Mouse (Mus musculus): ENCODE results near the gene Casp4.

Casp4 gene

GRCm38 (mm10) chr9:5343092-5343491 lies 34.5 kb downstream of the Casp4 start:
- Histone ChIP-seq H3K27me3 (ENCODE audit: control insufficient read depth, insufficient read depth, low read length, poor library complexity, severe bottlenecking) (no peaks in the 10 kb centered on the region), H3K36me3 (ENCODE audit: control insufficient read depth, insufficient read depth, low read length, poor library complexity, severe bottlenecking) (no peaks in the 10 kb centered on the region)
- DNase-seq (ENCODE audit: low read depth, low spot score) = no peak

GRCm38 (mm10) chr9:5344090-5344489 lies 35.5 kb downstream of the Casp4 start:
- Histone ChIP-seq H3K27me3 (ENCODE audit: control insufficient read depth, insufficient read depth, low read length, poor library complexity, severe bottlenecking) (no peaks in the 10 kb centered on the region), H3K36me3 (ENCODE audit: control insufficient read depth, insufficient read depth, low read length, poor library complexity, severe bottlenecking) (no peaks in the 10 kb centered on the region)
- DNase-seq (ENCODE audit: low read depth, low spot score) = no peak

GRCm38 (mm10) chr9:5345291-5345898 lies 36.8 kb downstream of the Casp4 start, which contains the start of gene Casp12:
TSS of gene Casp12 (plus strand) at chr9:5345430.
- Histone ChIP-seq H3K27me3 (ENCODE audit: control insufficient read depth, insufficient read depth, low read length, poor library complexity, severe bottlenecking) (no peaks in the 10 kb centered on the region), H3K36me3 (ENCODE audit: control insufficient read depth, insufficient read depth, low read length, poor library complexity, severe bottlenecking) (no peaks in the 10 kb centered on the region)
- DNase-seq (ENCODE audit: low read depth, low spot score) = no peak

- no peak for DNase-seq (ENCODE audit: low read depth, low spot score)
- H3K27me3 ChIP-seq (ENCODE audit: control insufficient read depth, insufficient read depth, low read length, poor library complexity, severe bottlenecking) = no peaks in the 10 kb centered on the region
- no peaks in the 10 kb centered on the region for H3K36me3 ChIP-seq (ENCODE audit: control insufficient read depth, insufficient read depth, low read length, poor library complexity, severe bottlenecking)
Measured at GRCm38 (mm10) chr9:5347381-5347780, 38.8 kb downstream of the Casp4 start.

GRCm38 (mm10) chr9:5353673-5354072 lies 45.0 kb downstream of the Casp4 start:
- no peak for DNase-seq (ENCODE audit: low read depth, low spot score)
- Histone ChIP-seq H3K27me3 (ENCODE audit: control insufficient read depth, insufficient read depth, low read length, poor library complexity, severe bottlenecking) (no peaks in the 10 kb centered on the region), H3K36me3 (ENCODE audit: control insufficient read depth, insufficient read depth, low read length, poor library complexity, severe bottlenecking) (no peaks in the 10 kb centered on the region)

GRCm38 (mm10) chr9:5356801-5357200 lies 48.2 kb downstream of the Casp4 start:
- Histone ChIP-seq H3K36me3 (ENCODE audit: control insufficient read depth, insufficient read depth, low read length, poor library complexity, severe bottlenecking) (no peaks in the 10 kb centered on the region), H3K27me3 (ENCODE audit: control insufficient read depth, insufficient read depth, low read length, poor library complexity, severe bottlenecking) (no peaks in the 10 kb centered on the region)
- no peak for DNase-seq (ENCODE audit: low read depth, low spot score)
